Mouse (Mus musculus) lung, adult 2 months (tissue): ENCODE measurements at regions not wholly inside any gene's neighbourhood (a gene's known extent, or its start where the extent isn't known, plus 50 kb on each side); places are given as distances from the start of the nearest gene placed in this dataset.

ENCODE experiments used
- DNase-seq: peaks from one replicate; pipeline ENCODE4 v3.0.0; 2022
- H3K4me1 ChIP-seq: fragments of 200-500 bp; 2 replicates; pipeline ENCODE4 v1.6.1; 2011; ENCODE audit warnings: low read length; ENCODE audit not compliant: control insufficient read depth, insufficient read depth
- H3K4me3 ChIP-seq: fragments of 200-500 bp; replicated peaks from 2 replicates; pipeline ENCODE3; 2011; ENCODE audit warnings: low read depth, mild to moderate bottlenecking, control low read depth, low read length; ENCODE audit errors: extremely low read depth
- CTCF ChIP-seq: fragments of 200-500 bp; IDR thresholded peaks from 2 replicates; pipeline ENCODE4 v1.5.1; 2011; ENCODE audit warnings: mild to moderate bottlenecking, low read length, control low read depth; ENCODE audit not compliant: insufficient read depth
- POLR2A ChIP-seq: fragments of 200-500 bp; IDR thresholded peaks from 2 replicates; pipeline ENCODE4 v1.6.1; 2011; ENCODE audit warnings: low read depth, mild to moderate bottlenecking, control low read depth, low read length, borderline replicate concordance; ENCODE audit errors: extremely low read depth
- WGBS: fragments of 180-500 bp; shearing (Covaris S2); methylation state at CpG from one replicate; pipeline ENCODE4 v1.1.7; 2018; 5-methylcytosine and 5-hydroxymethylcytosine counted together

GRCm38 (mm10) chr9:84350223-84350622 lies 425.3 kb downstream of the Bckdhb start:
- 74% methylated on average over 2 of the region's 2 CpGs for WGBS
- TF ChIP-seq POLR2A = no peak
- no peak for TF ChIP-seq CTCF
- Histone ChIP-seq H3K4me1 (no peaks in the 10 kb centered on the region), H3K4me3 (no peak overlapping the region)
- no peak for DNase-seq

- 63% methylated on average over 2 of the region's 2 CpGs for WGBS
- TF ChIP-seq CTCF (no peak), POLR2A (no peak)
- H3K4me3 ChIP-seq = no peak overlapping the region
- no peaks in the 10 kb centered on the region for H3K4me1 ChIP-seq
- no peak for DNase-seq
These were observed 429.5 kb downstream of the Bckdhb start for GRCm38 (mm10) chr9:84354409-84354808.

GRCm38 (mm10) chr9:84356167-84356566 lies 431.2 kb downstream of the Bckdhb start:
- no peaks in the 10 kb centered on the region for H3K4me1 ChIP-seq
- DNase-seq = no peak
- no peak for TF ChIP-seq POLR2A
- no peak for TF ChIP-seq CTCF
- no peak overlapping the region for H3K4me3 ChIP-seq
- 92% methylated on average over 2 of the region's 2 CpGs for WGBS

- WGBS = 38% methylated on average over 3 of the region's 3 CpGs
- Histone ChIP-seq H3K4me3 (no peak overlapping the region), H3K4me1 (no peaks in the 10 kb centered on the region)
- DNase-seq = no peak
- TF ChIP-seq POLR2A (no peak), CTCF (no peak)
These were observed 434.9 kb downstream of the Bckdhb start for GRCm38 (mm10) chr9:84359879-84360278.

- Histone ChIP-seq H3K4me3 (no peak overlapping the region), H3K4me1 (no peaks in the 10 kb centered on the region)
- no peak for DNase-seq
- WGBS = 78% methylated on average over 4 of the region's 4 CpGs
- TF ChIP-seq POLR2A = no peak
- no peak for TF ChIP-seq CTCF
These were observed 435.5 kb downstream of the Bckdhb start for GRCm38 (mm10) chr9:84360484-84360883.

- DNase-seq = no peak
- WGBS = 86% methylated on average over 5 of the region's 5 CpGs
- TF ChIP-seq POLR2A (no peak), CTCF (no peak)
These were observed 438.5 kb downstream of the Bckdhb start for GRCm38 (mm10) chr9:84363478-84363877.

GRCm38 (mm10) chr9:84369200-84369599 lies 444.3 kb downstream of the Bckdhb start:
- H3K4me1 ChIP-seq = no peaks in the 10 kb centered on the region
- 48% methylated on average over 1 of the region's 1 CpGs for WGBS
- no peak for DNase-seq
- no peak overlapping the region for H3K4me3 ChIP-seq
- no peak for TF ChIP-seq CTCF
- TF ChIP-seq POLR2A = no peak

More at GRCm38 (mm10) chr9:84363478-84363877, 438.5 kb downstream of the Bckdhb start:
- Histone ChIP-seq H3K4me1 (no peaks in the 10 kb centered on the region), H3K4me3 (no peak overlapping the region)

- Histone ChIP-seq H3K4me3 (no peak overlapping the region), H3K4me1 (no peaks in the 10 kb centered on the region)
- DNase-seq = no peak
- 54% methylated on average over 4 of the region's 4 CpGs for WGBS
- TF ChIP-seq CTCF = no peak
- TF ChIP-seq POLR2A = no peak
These were observed 445.3 kb downstream of the Bckdhb start for GRCm38 (mm10) chr9:84370260-84370659.

- Histone ChIP-seq H3K4me3 (no peak overlapping the region), H3K4me1 (no peaks in the 10 kb centered on the region)
- DNase-seq = no peak
- WGBS = 64% methylated on average over 2 of the region's 2 CpGs
- no peak for TF ChIP-seq POLR2A
- TF ChIP-seq CTCF = no peak
These were observed 450.8 kb downstream of the Bckdhb start for GRCm38 (mm10) chr9:84375746-84376145.

- no peaks in the 10 kb centered on the region for H3K4me1 ChIP-seq
- no peak overlapping the region for H3K4me3 ChIP-seq
- no peak for DNase-seq
- TF ChIP-seq CTCF (no peak), POLR2A (no peak)
- WGBS = 94% methylated on average over 6 of the region's 6 CpGs
These were observed 451.7 kb downstream of the Bckdhb start for GRCm38 (mm10) chr9:84376621-84377020.
